Mouse (Mus musculus): ENCODE measurements around the gene Prkaa2. TPM values are rescaled to one million over a fixed set of nuclear protein-coding genes. Genes with fewer than 3 reads are reported as not detected.

Prkaa2 gene
- polyA plus RNA-seq, 1 experiment from 2014 or later, result 1.9 TPM

DNA sequence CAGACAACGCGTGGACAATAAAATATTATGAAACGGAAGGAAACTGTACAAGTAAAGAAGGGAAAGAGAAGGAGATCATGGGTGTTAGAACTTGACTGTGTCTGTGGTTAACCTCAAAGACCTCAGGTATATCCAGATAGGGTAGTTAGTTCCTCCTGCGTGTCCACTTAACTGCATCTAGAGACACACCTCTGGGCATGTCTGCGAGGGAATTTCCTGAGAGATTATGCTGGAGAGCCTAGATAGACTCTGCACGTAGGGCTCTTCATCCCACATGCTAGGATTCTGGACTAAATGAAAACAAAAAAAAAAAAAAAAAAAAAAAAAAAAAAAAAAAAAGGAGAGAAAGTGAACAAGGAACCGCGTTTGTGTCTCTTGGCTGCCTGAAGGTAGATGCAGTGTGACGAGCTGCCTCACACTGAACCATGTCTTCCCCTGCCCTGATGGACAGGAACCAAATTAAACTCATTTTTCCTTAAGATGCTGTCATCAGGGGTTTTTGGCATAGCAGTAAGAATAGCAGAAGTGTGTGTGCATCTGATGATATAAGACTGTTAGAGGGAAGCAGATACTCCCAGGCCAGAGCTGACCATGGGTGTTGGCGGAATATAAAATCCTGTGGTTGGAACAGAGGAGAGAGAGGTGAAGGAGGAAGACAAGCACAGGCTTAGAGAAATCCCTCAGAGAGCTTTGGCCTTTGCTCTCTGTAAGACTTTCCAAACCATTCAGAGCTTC lies 116.4 kb downstream of the Prkaa2 start:
- no peak for DNase-seq (ENCODE audit: low spot score)
- WGBS, result 95% methylated on average over 10 of the region's 10 CpGs
- Histone ChIP-seq H3K4me1 (0 out of 2 replicates have a peak, but pooled peaks cover 3% of the 10 kb centered on the region), H3K27ac (replicated peaks) (no peak overlapping the region), H3K4me3 (no peak overlapping the region), H3K27me3 (ENCODE audit: low read depth, poor library complexity, severe bottlenecking) (no peaks in the 10 kb centered on the region), H3K9me3 (replicated peaks) (no peaks in the 10 kb centered on the region), H3K36me3 (no peaks in the 10 kb centered on the region)

DNA sequence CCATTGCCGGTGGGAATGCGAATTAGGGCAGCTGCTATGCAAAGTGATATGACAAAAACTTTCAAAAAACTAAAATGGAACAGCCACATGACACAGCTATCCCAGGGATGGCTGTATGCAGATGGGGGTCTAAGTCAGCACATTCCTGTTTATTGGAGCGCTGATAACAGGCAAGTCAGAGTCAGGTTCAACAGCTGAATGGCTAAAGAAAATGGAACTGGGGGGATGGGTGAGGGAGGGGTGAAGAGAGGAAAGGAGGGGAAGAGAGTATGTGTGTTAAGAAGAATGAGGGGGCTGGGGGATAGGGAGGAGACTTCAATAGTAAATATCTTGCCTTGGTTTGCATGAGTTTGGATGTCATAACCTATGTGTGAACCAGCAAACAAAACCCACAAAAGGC lies 117.4 kb downstream of the Prkaa2 start:
- H3K27me3 ChIP-seq (ENCODE audit: low read depth, poor library complexity, severe bottlenecking), result no peaks in the 10 kb centered on the region
- H3K4me1 ChIP-seq, result 0 out of 2 replicates have a peak, but pooled peaks cover 3% of the 10 kb centered on the region
- no peak overlapping the region for H3K27ac ChIP-seq (replicated peaks)
- H3K9me3 ChIP-seq (replicated peaks), result no peaks in the 10 kb centered on the region
- 89% methylated on average over 3 of the region's 3 CpGs for whole genome bisulfite sequencing
- H3K36me3 ChIP-seq, result no peaks in the 10 kb centered on the region
- no peak for DNase-seq (ENCODE audit: low spot score)
- H3K4me3 ChIP-seq, result no peak overlapping the region

DNA sequence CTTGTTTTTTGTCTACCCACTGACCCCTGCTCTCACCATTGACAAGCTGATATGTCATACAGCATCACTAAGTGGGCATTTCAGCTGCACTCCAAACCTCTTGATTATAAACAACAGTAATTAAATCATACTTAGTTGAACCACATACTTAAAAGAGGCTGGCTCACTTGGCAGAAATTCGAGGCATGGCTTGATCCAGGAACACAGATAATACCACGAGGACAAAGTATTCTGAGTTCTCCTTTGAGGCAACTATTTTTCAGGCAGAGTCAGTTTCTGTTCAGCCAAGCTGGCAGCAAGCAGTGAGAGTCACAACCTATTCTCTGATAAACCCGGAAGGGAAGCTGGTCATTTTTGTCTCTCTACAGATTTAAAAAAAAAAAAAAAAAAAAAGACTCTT lies 119.0 kb downstream of the Prkaa2 start:
- Histone ChIP-seq H3K27ac (replicated peaks) (no peak overlapping the region), H3K36me3 (no peaks in the 10 kb centered on the region), H3K4me1 (0 out of 2 replicates have a peak, but pooled peaks cover 3% of the 10 kb centered on the region), H3K4me3 (no peak overlapping the region), H3K27me3 (ENCODE audit: low read depth, poor library complexity, severe bottlenecking) (no peaks in the 10 kb centered on the region), H3K9me3 (replicated peaks) (no peaks in the 10 kb centered on the region)
- 89% methylated on average over 3 of the region's 3 CpGs for WGBS
- no peak for DNase-seq (ENCODE audit: low spot score)

GRCm38 (mm10) chr4:104990016-104990415 lies 119.7 kb downstream of the Prkaa2 start:
- no peak overlapping the region for H3K4me3 ChIP-seq
- no peaks in the 10 kb centered on the region for H3K27me3 ChIP-seq (ENCODE audit: low read depth, poor library complexity, severe bottlenecking)
- H3K4me1 ChIP-seq, result 0 out of 2 replicates have a peak, but pooled peaks cover 3% of the 10 kb centered on the region
- H3K36me3 ChIP-seq, result no peaks in the 10 kb centered on the region
- H3K27ac ChIP-seq (replicated peaks), result no peak overlapping the region
- WGBS, result 90% methylated on average over 6 of the region's 6 CpGs
- H3K9me3 ChIP-seq (replicated peaks), result no peaks in the 10 kb centered on the region
- no peak for DNase-seq (ENCODE audit: low spot score)

- H3K36me3 ChIP-seq, result no peaks in the 10 kb centered on the region
- no peak overlapping the region for H3K27ac ChIP-seq (replicated peaks)
- H3K27me3 ChIP-seq (ENCODE audit: low read depth, poor library complexity, severe bottlenecking), result no peaks in the 10 kb centered on the region
- no peak for DNase-seq (ENCODE audit: low spot score)
- WGBS, result 91% methylated on average over 7 of the region's 7 CpGs
- no peak overlapping the region for H3K4me3 ChIP-seq
- H3K4me1 ChIP-seq, result 0 out of 2 replicates have a peak, but pooled peaks cover 3% of the 10 kb centered on the region
- H3K9me3 ChIP-seq (replicated peaks), result no peaks in the 10 kb centered on the region
Measured at GRCm38 (mm10) chr4:104988709-104989108, 121.0 kb downstream of the Prkaa2 start.

- Histone ChIP-seq H3K4me3 (no peak overlapping the region), H3K9me3 (replicated peaks) (no peaks in the 10 kb centered on the region), H3K36me3 (no peaks in the 10 kb centered on the region), H3K27ac (replicated peaks) (no peak overlapping the region), H3K4me1 (0 out of 2 replicates have a peak, but pooled peaks cover 3% of the 10 kb centered on the region), H3K27me3 (ENCODE audit: low read depth, poor library complexity, severe bottlenecking) (no peaks in the 10 kb centered on the region)
- no peak for DNase-seq (ENCODE audit: low spot score)
- 90% methylated on average over 5 of the region's 5 CpGs for whole genome bisulfite sequencing
Measured at GRCm38 (mm10) chr4:104988102-104988501, 121.6 kb downstream of the Prkaa2 start.

DNA sequence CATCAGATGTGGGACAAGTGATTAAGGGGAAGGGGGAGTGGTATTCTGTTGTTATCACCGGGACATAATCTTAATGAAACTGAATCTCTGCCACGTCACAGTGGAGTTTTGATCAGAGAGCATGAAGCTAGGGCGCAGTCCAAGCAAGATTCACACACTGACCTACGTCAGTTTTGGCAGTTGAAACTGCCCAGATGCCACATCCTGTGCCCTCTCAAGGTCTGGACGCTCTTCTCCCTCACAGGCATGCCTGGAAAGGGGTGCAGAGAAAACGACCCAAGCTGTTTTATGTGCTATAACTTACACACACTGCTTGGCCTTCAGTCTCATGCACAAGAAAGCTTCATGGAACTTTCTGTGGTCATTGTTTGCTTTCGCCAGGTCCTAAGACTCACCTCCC lies 122.1 kb downstream of the Prkaa2 start:
- WGBS, result 87% methylated on average over 7 of the region's 7 CpGs
- H3K27me3 ChIP-seq (ENCODE audit: low read depth, poor library complexity, severe bottlenecking), result no peaks in the 10 kb centered on the region
- no peak overlapping the region for H3K27ac ChIP-seq (replicated peaks)
- H3K36me3 ChIP-seq, result no peaks in the 10 kb centered on the region
- no peaks in the 10 kb centered on the region for H3K9me3 ChIP-seq (replicated peaks)
- H3K4me1 ChIP-seq, result 0 out of 2 replicates have a peak, but pooled peaks cover 3% of the 10 kb centered on the region
- no peak for DNase-seq (ENCODE audit: low spot score)
- H3K4me3 ChIP-seq, result no peak overlapping the region

DNA sequence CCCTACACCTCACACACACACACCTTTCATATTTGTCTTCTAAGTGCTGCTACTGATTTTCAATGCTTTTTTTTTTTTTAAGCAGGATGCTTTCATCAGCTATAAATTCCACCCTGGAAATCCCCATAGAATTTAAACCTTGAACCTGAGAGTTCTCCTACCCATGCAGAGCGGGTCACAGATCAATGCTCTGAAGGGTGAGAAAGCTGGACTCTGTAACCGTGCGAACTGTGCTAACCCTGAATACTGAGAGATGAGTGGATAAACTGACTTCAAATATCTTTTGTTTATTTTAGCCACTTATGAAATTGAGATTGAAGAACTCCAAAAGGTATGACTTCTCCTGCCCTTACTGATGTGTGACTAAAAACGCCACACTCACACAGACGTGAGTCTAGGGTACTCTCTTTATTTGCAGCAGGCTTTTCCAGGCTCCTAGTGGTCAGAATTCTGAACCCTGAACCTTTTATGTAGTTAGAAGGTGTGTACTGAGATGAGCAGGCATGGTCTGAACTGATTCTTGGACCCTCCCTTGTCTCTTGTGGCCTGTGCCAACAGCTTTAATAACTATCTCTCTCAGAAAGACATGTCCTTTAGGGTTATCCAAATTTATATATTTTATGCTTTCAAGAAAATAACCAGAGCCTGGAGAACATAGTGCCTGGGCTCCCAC lies 123.6 kb downstream of the Prkaa2 start:
- H3K9me3 ChIP-seq (replicated peaks), result no peaks in the 10 kb centered on the region
- H3K4me1 ChIP-seq, result no peaks in the 10 kb centered on the region
- WGBS, result 89% methylated on average over 5 of the region's 5 CpGs

More for the DNA sequence above, 123.6 kb downstream of the Prkaa2 start:
- H3K27me3 ChIP-seq (ENCODE audit: low read depth, poor library complexity, severe bottlenecking), result no peaks in the 10 kb centered on the region
- no peaks in the 10 kb centered on the region for H3K36me3 ChIP-seq
- H3K27ac ChIP-seq (replicated peaks), result no peak overlapping the region
- H3K4me3 ChIP-seq, result no peak overlapping the region
- no peak for DNase-seq (ENCODE audit: low spot score)

Other genes with a start within 250 kb of the Prkaa2 start
- 0.24 TPM in 1 of 2 replicates, not detected in the other for gene C8a, start 233.5 kb downstream of the Prkaa2 start, polyA plus RNA-seq (2016; fragmentation: Nextera tagmentation; extraction: Ambion mirVana)
- 0.06 and 0.09 TPM in 2 replicates for gene Fyb2, start 196.4 kb downstream of the Prkaa2 start, polyA plus RNA-seq (2016; fragmentation: Nextera tagmentation; extraction: Ambion mirVana)
- gene Plpp3, start 47.5 kb upstream of the Prkaa2 start, polyA plus RNA-seq (2016; fragmentation: Nextera tagmentation; extraction: Ambion mirVana), result 44.5 and 55.6 TPM in 2 replicates

All from midbrain, embryonic 10.5 days (tissue).